Mouse (Mus musculus) gastrocnemius, postnatal 25 days (tissue): ENCODE results near the gene Itpkb. TPM values are rescaled to one million over a fixed set of nuclear protein-coding genes. Genes with fewer than 3 reads are reported as not detected.

ENCODE experiments used
- DNase-seq: peaks from one replicate; pipeline ENCODE4 v3.0.0; 2022
- long read RNA-seq, 2 experiments: library from polyadenylated mRNA; stranded (forward); transcript quantifications; one replicate each; pipeline ENCODE4 v2.0.0; 2021
- total RNA-seq, 2 experiments: library from RNA; stranded (reverse); gene quantifications; 1 replicate in 1 of 2; 2 replicates in 1 of 2; pipeline ENCODE4 v1.2.3; 2021

Gene Itpkb
- total RNA-seq = 10 to 100 TPM; 16.0 to 18.0 TPM
- long read RNA-seq, experiment 1, partial matches to known transcripts = 0 of 1 reads
- long read RNA-seq, experiment 1, other reads (novel, unspliced or antisense) = 1 of 1 reads
- long read RNA-seq, experiment 2, partial matches to known transcripts = 0 of 6 reads
- long read RNA-seq, experiment 2, other reads (novel, unspliced or antisense) = 6 of 6 reads

- DNase-seq = peak; percentile 82
These were observed at the start of gene Itpkb for GRCm38 (mm10) chr1:180330145-180330706. Gene Itpkb (plus strand): TSS chr1:180330485.

DNA sequence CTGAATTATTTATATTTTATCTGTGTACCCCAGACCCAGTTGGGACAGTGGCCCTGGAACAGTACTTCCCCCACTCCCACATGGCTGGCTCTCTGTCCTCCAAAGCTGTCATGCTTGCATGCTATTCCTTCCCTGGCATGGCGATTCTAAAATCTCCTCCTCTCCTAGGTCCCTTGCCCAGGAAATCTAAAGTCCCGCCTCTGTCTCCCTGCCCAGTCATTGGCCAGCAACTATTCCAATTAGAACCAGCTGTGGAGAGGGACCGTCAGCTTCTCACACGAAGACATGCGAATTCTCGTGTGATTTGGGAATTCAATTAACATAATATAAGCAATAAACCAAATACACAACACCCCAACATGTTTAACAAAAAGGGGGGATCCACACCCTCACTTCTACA is 47.7 kb upstream of the Itpkb start:
- DNase-seq = no peak

DNA sequence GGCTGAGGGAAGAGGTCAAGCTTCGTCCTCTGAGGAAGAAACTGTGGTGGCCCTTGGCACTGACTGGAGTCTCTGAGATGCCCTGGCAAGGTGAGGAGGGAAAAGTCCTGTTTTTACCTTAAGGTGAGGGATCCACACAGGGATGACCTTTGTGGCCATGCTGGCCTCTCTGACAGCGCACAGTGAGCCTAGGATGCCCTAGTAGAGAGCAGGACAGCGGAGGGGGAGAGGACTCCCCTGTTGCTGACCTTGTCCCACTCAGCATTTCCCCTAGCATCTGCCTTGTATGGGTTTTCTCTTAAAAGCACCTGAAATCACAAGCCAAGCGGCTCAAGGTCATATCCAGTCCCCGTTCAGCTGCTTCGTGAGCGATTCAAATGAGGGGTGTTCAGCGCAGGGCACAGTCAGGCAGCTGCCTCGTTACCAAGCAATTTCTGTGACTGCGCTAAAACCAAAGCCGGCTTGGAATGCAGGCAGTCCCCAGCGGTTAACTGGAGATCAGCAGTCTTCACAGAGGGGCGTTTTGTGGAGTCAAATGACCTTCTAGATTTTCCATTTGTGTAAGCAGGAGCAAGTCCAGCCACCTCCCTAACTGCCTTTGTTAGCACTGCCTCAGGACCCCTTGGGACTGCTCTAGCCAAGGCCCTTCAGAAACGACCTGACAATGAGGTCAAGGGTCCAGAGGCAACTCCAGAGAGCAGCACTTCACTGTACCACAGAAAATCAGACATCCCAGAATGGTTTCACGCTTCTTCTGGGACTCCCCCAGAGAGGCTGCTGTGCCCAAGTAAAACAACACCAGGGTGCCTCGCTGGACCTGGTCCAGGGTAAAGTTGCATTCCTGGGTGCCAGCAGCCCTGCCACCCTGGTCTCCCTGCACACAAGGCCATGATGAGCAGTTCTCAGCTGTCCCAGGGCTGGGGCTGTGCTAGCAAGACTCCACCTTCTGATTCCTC is 46.2 kb upstream of the Itpkb start:
- no peak for DNase-seq

DNA sequence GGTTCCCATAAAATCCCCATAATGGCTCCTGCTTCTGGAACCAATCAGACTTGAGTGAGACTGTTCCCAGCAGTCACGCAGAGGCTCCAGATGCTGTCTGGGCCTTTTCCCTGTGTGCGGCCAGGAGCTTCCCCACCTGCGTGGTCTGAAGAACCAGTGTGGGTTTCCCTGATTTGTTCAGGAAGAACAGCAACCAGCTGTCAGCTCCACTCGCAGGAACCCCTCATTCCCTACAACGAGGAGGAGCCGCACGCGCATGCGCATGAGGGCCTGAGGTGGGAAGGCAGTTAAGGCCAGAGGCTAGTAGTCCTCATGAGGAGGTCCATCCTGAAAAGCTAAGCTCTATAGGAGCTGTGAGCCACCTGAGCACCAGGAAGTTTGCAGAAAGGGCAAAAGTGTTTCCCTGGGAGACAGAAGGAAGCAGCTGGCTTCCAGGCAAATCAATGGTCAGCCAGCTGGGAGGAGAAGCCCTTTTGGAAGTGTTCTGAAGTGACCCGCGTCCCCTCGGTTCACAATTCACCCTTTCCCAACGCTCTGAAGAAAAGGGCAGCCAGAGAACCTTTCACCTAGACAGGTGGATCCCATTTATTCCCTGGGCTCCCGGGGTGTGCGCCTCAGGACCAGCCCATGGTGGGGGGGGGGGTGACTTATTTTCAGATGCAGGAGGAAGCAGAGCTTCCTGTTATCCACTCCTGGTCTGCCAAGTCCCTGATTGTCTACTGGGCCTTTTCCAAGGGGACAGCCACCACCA is 44.0 kb upstream of the Itpkb start:
- peak; percentile 30 for DNase-seq

- no peak for DNase-seq
These were observed 42.1 kb upstream of the Itpkb start for GRCm38 (mm10) chr1:180288227-180288626.

DNA sequence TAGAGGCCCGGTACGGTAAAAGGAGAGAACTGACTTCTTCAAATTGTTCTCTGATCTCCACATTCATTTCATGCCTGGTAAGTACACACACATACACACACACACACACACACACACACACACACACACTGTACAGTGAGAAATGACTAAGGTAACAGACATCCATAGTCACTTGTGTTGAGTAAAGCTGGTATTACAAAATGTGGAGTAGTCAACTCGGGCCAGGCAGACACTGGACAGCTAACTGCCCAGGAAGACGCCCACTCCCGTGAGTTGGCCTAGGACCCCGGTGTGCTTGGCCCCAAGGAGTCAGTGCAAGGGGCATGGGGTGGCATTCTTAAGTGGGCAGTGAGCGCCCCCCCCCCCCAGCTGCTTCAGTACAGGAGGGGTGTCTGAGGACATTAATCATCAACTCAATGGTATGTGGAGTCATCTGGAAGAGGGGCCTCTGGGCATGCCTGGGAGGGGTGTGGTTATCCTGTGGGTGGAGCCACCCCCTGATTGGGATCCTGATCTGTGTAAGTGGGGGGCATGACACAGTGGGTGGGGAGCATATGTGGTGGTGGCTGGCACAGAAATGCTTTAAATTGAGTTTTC is 41.3 kb upstream of the Itpkb start:
- no peak for DNase-seq

DNA sequence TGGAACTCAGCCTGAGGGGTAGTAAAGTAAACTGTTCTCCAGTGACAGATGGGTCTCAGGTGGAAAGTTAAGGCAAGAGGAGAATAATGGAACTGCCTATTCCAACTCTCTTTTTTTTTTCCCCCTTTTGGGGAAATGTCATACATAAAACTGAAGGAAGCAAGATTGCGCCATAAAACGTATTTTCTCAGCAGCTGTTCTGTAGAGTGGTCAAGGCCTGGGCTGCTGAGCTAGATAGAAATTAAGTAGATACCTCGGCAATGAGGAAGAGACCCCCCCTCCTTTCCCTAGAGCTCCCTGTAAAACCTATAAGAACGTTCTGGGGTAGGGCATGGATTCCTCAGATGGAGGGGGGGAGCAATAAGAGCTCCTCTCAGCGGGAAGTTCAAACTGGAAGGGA is 40.5 kb upstream of the Itpkb start:
- no peak for DNase-seq

- DNase-seq = no peak
These were observed 39.9 kb upstream of the Itpkb start for GRCm38 (mm10) chr1:180290358-180290757.

- no peak for DNase-seq
These were observed 34.2 kb upstream of the Itpkb start for GRCm38 (mm10) chr1:180296088-180296487.

DNA sequence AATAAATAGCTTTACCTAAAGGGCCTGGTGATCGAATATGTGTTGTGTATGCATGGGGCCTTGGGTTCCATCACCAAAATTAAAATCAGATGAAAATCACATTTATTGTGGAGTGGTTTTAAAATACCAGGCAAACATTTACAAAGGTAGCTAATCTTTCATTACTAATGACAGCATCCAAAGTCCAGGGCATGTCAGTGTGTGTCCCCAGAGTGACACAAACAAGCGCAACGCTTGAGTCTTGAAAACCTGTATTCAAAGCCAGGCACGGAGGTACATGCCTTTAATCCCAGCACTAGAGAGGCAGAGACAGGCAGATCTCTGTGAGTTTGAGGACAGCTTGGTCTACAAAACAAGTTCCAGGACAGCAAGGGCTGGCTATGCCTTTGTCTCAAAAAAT is 30.6 kb upstream of the Itpkb start:
- DNase-seq = no peak

GRCm38 (mm10) chr1:180300292-180300691 is 30.0 kb upstream of the Itpkb start:
- no peak for DNase-seq

- DNase-seq = no peak
These were observed 29.3 kb upstream of the Itpkb start for GRCm38 (mm10) chr1:180300997-180301396.

GRCm38 (mm10) chr1:180302253-180303120 is 27.8 kb upstream of the Itpkb start:
- DNase-seq = peak; percentile 25

GRCm38 (mm10) chr1:180303600-180303999 is 26.7 kb upstream of the Itpkb start:
- DNase-seq = no peak

DNA sequence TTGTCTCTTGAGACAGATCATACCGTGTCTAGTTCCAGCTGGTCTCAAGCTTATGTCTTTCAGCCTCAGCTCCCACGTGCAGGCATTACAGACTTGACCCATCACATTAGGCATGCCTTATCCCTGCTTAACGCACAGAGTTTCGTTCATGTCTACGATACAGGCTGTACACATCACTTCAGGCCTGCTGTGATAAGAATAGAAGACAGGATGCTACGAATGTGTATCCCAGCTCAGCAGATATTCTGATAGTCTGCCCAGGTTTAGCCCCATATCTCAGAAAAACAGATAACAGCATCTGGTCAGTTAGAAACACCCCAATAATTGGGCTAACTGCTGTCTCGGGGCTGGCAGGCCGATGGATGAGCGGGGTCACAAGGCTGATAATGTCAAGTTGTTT is 23.4 kb upstream of the Itpkb start:
- DNase-seq = no peak

- no peak for DNase-seq
These were observed 22.6 kb upstream of the Itpkb start for GRCm38 (mm10) chr1:180307661-180308060.

DNA sequence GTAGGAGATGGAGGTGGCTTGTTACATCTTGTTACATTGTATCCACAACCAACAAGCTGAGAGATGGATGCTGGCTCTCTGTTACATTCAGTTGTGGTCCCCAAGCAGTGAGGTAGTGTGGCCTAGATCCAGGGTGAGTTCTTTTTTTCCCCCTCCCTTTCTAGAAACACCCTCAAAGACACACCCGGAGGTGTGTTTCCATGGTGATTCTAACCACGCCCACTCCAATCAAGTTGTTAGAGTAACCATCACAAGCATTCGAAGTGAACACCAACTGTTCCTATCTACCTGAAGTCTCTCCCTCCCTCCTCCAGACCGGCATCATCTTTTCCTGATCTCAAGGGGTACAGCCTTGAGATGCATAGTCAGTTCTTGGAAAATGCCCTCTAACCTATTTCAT is 21.4 kb upstream of the Itpkb start:
- DNase-seq = no peak

DNA sequence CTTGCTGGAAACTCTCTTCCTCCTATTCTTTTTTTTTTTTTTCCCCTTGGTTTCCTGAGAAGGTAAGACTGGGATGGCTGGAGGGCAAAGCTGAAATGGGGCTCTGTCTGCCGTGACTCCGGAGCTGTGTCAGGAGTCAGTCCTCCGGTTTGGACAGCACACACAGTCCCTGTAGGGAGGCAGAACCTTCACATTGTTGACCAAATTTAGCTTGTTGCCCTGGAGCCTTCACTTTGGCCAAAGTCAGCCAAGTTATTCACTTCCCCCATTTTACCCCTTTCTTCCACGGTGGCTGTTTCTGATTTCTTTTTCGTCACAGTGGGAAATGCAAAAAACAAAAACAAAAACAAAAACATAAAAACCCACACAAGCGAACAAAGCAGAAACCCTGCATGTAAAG is 18.0 kb upstream of the Itpkb start:
- no peak for DNase-seq

GRCm38 (mm10) chr1:180312792-180313311 is 17.4 kb upstream of the Itpkb start:
- peak; percentile 75 for DNase-seq

GRCm38 (mm10) chr1:180313517-180314440 is 16.5 kb upstream of the Itpkb start:
- DNase-seq = no peak
